Mouse (Mus musculus): ENCODE measurements around the gene D8Ertd738e.

The D8Ertd738e gene

DNA sequence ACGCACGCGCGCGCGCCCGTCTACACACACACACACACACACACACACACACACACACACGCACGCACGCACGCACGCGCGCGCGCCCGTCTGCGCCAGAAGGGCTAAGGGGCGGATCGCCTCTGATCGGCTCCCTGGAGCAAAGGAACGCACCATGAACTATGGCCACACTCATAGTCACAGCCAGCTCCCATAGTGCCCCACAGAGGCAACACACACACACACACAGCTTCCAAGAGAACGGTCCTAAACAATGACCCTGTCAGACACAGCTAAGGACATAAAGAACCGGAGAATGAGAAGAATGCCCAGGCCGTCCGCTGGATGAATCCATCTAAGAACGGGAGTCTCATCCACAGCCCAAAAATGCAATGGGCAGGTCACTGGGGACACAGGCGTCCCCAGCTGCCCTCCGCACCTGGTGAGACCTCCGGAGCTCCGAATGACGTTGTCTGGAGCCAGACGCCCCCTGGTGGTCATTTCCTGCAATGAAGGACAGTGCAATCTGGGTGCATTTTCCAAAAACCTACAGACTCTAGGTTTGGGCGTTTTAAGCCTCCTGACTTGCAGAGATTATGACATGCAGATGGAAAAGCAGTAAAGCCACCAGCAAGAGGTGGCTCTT, 39.2 kb downstream of the D8Ertd738e start:
- TF ChIP-seq NANOG (IDR thresholded peaks at IDR 0.05; ENCODE audit: borderline replicate concordance, low read length) (no peak), CTCF (conservative IDR thresholded peaks at IDR 0.05; ENCODE audit: low read length) (peak; percentile 72), POU5F1 (IDR thresholded peaks at IDR 0.05; ENCODE audit: borderline replicate concordance, low read length) (no peak)
- Histone ChIP-seq H3K36me3 (ENCODE audit: insufficient read depth, low read length) (peaks cover 83% of the 10 kb centered on the region), H3K4me3 (replicated peaks; ENCODE audit: low read length) (peak overlapping the region; percentile 51; the same call in 1 of the 2 replicates), H3K9me3 (ENCODE audit: low read length) (no peaks in the 10 kb centered on the region), H3K27me3 (ENCODE audit: insufficient read depth, low read length) (no peaks in the 10 kb centered on the region), H3K4me1 (replicated peaks; ENCODE audit: low read depth, low read length) (peaks cover 69% of the 10 kb centered on the region)

- H3K4me3 ChIP-seq (replicated peaks; ENCODE audit: low read length) = peak overlapping the region; percentile 26; the same call in 1 of the 2 replicates
- H3K27me3 ChIP-seq (ENCODE audit: insufficient read depth, low read length) = no peaks in the 10 kb centered on the region
- TF ChIP-seq NANOG (IDR thresholded peaks at IDR 0.05; ENCODE audit: borderline replicate concordance, low read length) = no peak
- TF ChIP-seq POU5F1 (IDR thresholded peaks at IDR 0.05; ENCODE audit: borderline replicate concordance, low read length) = no peak
- no peak for TF ChIP-seq CTCF (conservative IDR thresholded peaks at IDR 0.05; ENCODE audit: low read length)
- peaks cover 76% of the 10 kb centered on the region for H3K4me1 ChIP-seq (replicated peaks; ENCODE audit: low read depth, low read length)
- H3K9me3 ChIP-seq (ENCODE audit: low read length) = no peaks in the 10 kb centered on the region
- H3K36me3 ChIP-seq (ENCODE audit: insufficient read depth, low read length) = peaks cover 74% of the 10 kb centered on the region
Measured at GRCm38 (mm10) chr8:84208381-84209380, 40.8 kb downstream of the D8Ertd738e start.

DNA sequence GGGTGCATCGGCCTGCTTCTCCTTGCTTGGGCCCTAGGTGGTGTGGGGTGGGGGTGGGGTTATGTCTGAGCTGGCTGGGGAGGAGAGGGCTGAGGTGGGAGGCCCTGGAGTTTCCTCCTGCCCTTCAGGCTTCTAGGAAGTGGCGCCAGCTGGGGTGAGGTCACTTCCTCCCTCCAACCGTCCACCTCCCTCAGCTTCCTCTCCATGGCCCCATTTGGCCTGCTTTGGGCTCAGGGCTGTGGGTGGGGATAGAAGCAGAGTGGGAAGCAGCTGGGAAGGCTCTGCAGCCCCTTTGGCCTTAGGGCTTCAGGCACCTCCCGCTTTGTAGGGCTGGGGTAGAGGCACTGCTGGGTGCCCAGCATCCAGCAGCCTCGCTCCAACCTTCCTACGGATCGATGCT, 41.7 kb downstream of the D8Ertd738e start:
- no peaks in the 10 kb centered on the region for H3K27me3 ChIP-seq (ENCODE audit: insufficient read depth, low read length)
- H3K9me3 ChIP-seq (ENCODE audit: low read length) = no peaks in the 10 kb centered on the region
- peaks cover 65% of the 10 kb centered on the region for H3K36me3 ChIP-seq (ENCODE audit: insufficient read depth, low read length)
- H3K4me1 ChIP-seq (replicated peaks; ENCODE audit: low read depth, low read length) = peaks cover 81% of the 10 kb centered on the region
- H3K4me3 ChIP-seq (replicated peaks; ENCODE audit: low read length) = peak overlapping the region; percentile 45
- no peak for TF ChIP-seq NANOG (IDR thresholded peaks at IDR 0.05; ENCODE audit: borderline replicate concordance, low read length)
- no peak for TF ChIP-seq POU5F1 (IDR thresholded peaks at IDR 0.05; ENCODE audit: borderline replicate concordance, low read length)
- TF ChIP-seq CTCF (conservative IDR thresholded peaks at IDR 0.05; ENCODE audit: low read length) = no peak

GRCm38 (mm10) chr8:84206666-84207065, 42.9 kb downstream of the D8Ertd738e start:
- peaks cover 5% of the 10 kb centered on the region for H3K27me3 ChIP-seq (ENCODE audit: insufficient read depth, low read length)
- H3K4me3 ChIP-seq (replicated peaks; ENCODE audit: low read length) = no peak overlapping the region
- TF ChIP-seq POU5F1 (IDR thresholded peaks at IDR 0.05; ENCODE audit: borderline replicate concordance, low read length) (no peak), CTCF (conservative IDR thresholded peaks at IDR 0.05; ENCODE audit: low read length) (peak; percentile 21; the same call in 1 of the 2 replicates), NANOG (IDR thresholded peaks at IDR 0.05; ENCODE audit: borderline replicate concordance, low read length) (no peak)
- H3K9me3 ChIP-seq (ENCODE audit: low read length) = no peaks in the 10 kb centered on the region
- H3K36me3 ChIP-seq (ENCODE audit: insufficient read depth, low read length) = peaks cover 62% of the 10 kb centered on the region
- peaks cover 82% of the 10 kb centered on the region for H3K4me1 ChIP-seq (replicated peaks; ENCODE audit: low read depth, low read length)

DNA sequence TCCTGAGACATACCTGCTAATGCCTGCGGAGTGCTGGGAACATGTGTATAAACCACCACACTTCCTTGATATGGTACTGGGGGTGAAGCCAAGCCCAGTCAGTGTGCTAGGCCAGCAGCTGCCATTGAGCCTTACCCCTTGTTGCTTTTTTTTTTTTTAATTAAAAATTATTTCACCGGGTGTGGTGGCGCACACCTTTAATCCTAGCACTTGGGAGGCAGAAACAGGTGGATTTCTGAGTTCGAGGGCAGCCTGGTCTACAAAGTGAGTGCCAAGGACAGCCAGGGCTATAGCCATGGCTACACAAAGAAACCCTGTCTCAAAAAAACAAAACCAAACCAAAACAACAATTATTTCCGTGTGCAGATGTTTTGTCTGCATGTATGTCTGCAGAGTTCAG, 44.4 kb downstream of the D8Ertd738e start:
- no peak overlapping the region for H3K4me3 ChIP-seq (replicated peaks; ENCODE audit: low read length)
- H3K4me1 ChIP-seq (replicated peaks; ENCODE audit: low read depth, low read length) = peaks cover 76% of the 10 kb centered on the region
- H3K36me3 ChIP-seq (ENCODE audit: insufficient read depth, low read length) = peaks cover 51% of the 10 kb centered on the region
- TF ChIP-seq CTCF (conservative IDR thresholded peaks at IDR 0.05; ENCODE audit: low read length) (no peak), POU5F1 (IDR thresholded peaks at IDR 0.05; ENCODE audit: borderline replicate concordance, low read length) (no peak), NANOG (IDR thresholded peaks at IDR 0.05; ENCODE audit: borderline replicate concordance, low read length) (no peak)
- H3K27me3 ChIP-seq (ENCODE audit: insufficient read depth, low read length) = peaks cover 8% of the 10 kb centered on the region
- no peaks in the 10 kb centered on the region for H3K9me3 ChIP-seq (ENCODE audit: low read length)

GRCm38 (mm10) chr8:84203975-84204772, 45.3 kb downstream of the D8Ertd738e start:
- TF ChIP-seq CTCF (conservative IDR thresholded peaks at IDR 0.05; ENCODE audit: low read length) = peak; percentile 53
- TF ChIP-seq POU5F1 (IDR thresholded peaks at IDR 0.05; ENCODE audit: borderline replicate concordance, low read length) = no peak
- no peak for TF ChIP-seq NANOG (IDR thresholded peaks at IDR 0.05; ENCODE audit: borderline replicate concordance, low read length)
- Histone ChIP-seq H3K9me3 (ENCODE audit: low read length) (no peaks in the 10 kb centered on the region), H3K27me3 (ENCODE audit: insufficient read depth, low read length) (peaks cover 8% of the 10 kb centered on the region)

GRCm38 (mm10) chr8:84202938-84203917, 46.3 kb downstream of the D8Ertd738e start:
- H3K9me3 ChIP-seq (ENCODE audit: low read length) = no peaks in the 10 kb centered on the region
- H3K36me3 ChIP-seq (ENCODE audit: insufficient read depth, low read length) = peaks cover 36% of the 10 kb centered on the region
- peak overlapping the region; percentile 87 for H3K4me3 ChIP-seq (replicated peaks; ENCODE audit: low read length)
- peaks cover 77% of the 10 kb centered on the region for H3K4me1 ChIP-seq (replicated peaks; ENCODE audit: low read depth, low read length)
- peaks cover 8% of the 10 kb centered on the region for H3K27me3 ChIP-seq (ENCODE audit: insufficient read depth, low read length)
- no peak for TF ChIP-seq POU5F1 (IDR thresholded peaks at IDR 0.05; ENCODE audit: borderline replicate concordance, low read length)

More at GRCm38 (mm10) chr8:84203975-84204772, 45.3 kb downstream of the D8Ertd738e start:
- Histone ChIP-seq H3K4me3 (replicated peaks; ENCODE audit: low read length) (peak overlapping the region; percentile 87), H3K4me1 (replicated peaks; ENCODE audit: low read depth, low read length) (peaks cover 79% of the 10 kb centered on the region), H3K36me3 (ENCODE audit: insufficient read depth, low read length) (peaks cover 45% of the 10 kb centered on the region)
